Mouse (Mus musculus): ENCODE results near the gene Unc13d.

Gene Unc13d

GRCm38 (mm10) chr11:116050196-116050595 is 27.6 kb downstream of the Unc13d start:
- DNase-seq (ENCODE audit: low spot score in 2 of 2), result no peak

- no peak for DNase-seq (ENCODE audit: low spot score in 2 of 2)
Observed at GRCm38 (mm10) chr11:116049610-116050009, 28.2 kb downstream of the Unc13d start.

- no peak for DNase-seq (ENCODE audit: low spot score in 2 of 2)
Observed at GRCm38 (mm10) chr11:116045173-116045572, 32.6 kb downstream of the Unc13d start.

- no peak for DNase-seq (ENCODE audit: low spot score in 2 of 2)
Observed at GRCm38 (mm10) chr11:116043286-116043685, 34.5 kb downstream of the Unc13d start.

GRCm38 (mm10) chr11:116042372-116043138 is 35.2 kb downstream of the Unc13d start:
- DNase-seq (ENCODE audit: low spot score in 2 of 2), result no peak

- DNase-seq (ENCODE audit: low spot score in 2 of 2), result no peak
Observed at GRCm38 (mm10) chr11:116041833-116042232, 35.9 kb downstream of the Unc13d start.

GRCm38 (mm10) chr11:116040593-116040992 is 37.2 kb downstream of the Unc13d start:
- no peak for DNase-seq (ENCODE audit: low spot score in 2 of 2)

- no peak for DNase-seq (ENCODE audit: low spot score in 2 of 2)
Observed at GRCm38 (mm10) chr11:116037826-116038225, 39.9 kb downstream of the Unc13d start.

GRCm38 (mm10) chr11:116036671-116037070 is 41.1 kb downstream of the Unc13d start:
- no peak for DNase-seq (ENCODE audit: low spot score in 2 of 2)

- no peak for DNase-seq (ENCODE audit: low spot score in 2 of 2)
Observed at GRCm38 (mm10) chr11:116034584-116034983, 43.2 kb downstream of the Unc13d start.

- peak; percentile 26 to 49 for DNase-seq (ENCODE audit: low spot score in 2 of 2)
Observed at GRCm38 (mm10) chr11:116030898-116031845, 46.6 kb downstream of the Unc13d start.

GRCm38 (mm10) chr11:116030088-116030897 is 47.5 kb downstream of the Unc13d start, which contains the start of gene Unk:
Unk (plus strand) TSS chr11:116030322.
- DNase-seq (ENCODE audit: low spot score in 2 of 2), result peak; percentile 97

- DNase-seq (ENCODE audit: low spot score in 2 of 2), result no peak
Observed at GRCm38 (mm10) chr11:116029086-116029865, 48.5 kb downstream of the Unc13d start.

- DNase-seq (ENCODE audit: low spot score in 2 of 2), result no peak
Observed at GRCm38 (mm10) chr11:116028177-116028865, 49.4 kb downstream of the Unc13d start.

GRCm38 (mm10) chr11:116027756-116028155 is 50.0 kb downstream of the Unc13d start, which contains the start of gene H3f3b:
H3f3b (minus strand) TSS chr11:116027962.
- DNase-seq (ENCODE audit: low spot score in 2 of 2), result no peak

GRCm38 (mm10) chr11:116025056-116025845 is 52.5 kb downstream of the Unc13d start:
- DNase-seq (ENCODE audit: low spot score in 2 of 2), result no peak

GRCm38 (mm10) chr11:116024356-116024808 is 53.4 kb downstream of the Unc13d start:
- DNase-seq (ENCODE audit: low spot score in 2 of 2), result peak; percentile 91 to 96

GRCm38 (mm10) chr11:116023771-116024355 is 53.9 kb downstream of the Unc13d start:
- peak; percentile 75 to 85 for DNase-seq (ENCODE audit: low spot score in 2 of 2)

Data from urinary bladder, postnatal 36 days (tissue).